Mouse (Mus musculus) CH12.LX (cell line): ENCODE results near the gene Slc28a3. TPM values are rescaled to one million over a fixed set of nuclear protein-coding genes. Genes with fewer than 3 reads are reported as not detected.

Source experiments
- DNase-seq: peaks from one replicate; pipeline ENCODE4 v3.0.0-alpha.2; 2013; ENCODE audit errors: extremely low read depth
- H3K27ac ChIP-seq: 2 replicates; pipeline ENCODE4 v1.5.1; 2012; ENCODE audit warnings: low read depth, mild to moderate bottlenecking, control low read depth, moderate library complexity; ENCODE audit not compliant: insufficient read depth
- H3K27me3 ChIP-seq: replicated peaks from 2 replicates; pipeline ENCODE3; 2012; ENCODE audit warnings: inconsistent platforms
- H3K36me3 ChIP-seq, 2 experiments: replicated peaks in 1 of 2; 2 replicates each; pipeline versions ENCODE3 to v1.6.1; 2012; ENCODE audit warnings: inconsistent platforms in 1 of 2, low read length in 1 of 2, mild to moderate bottlenecking in 1 of 2, mixed read lengths in 1 of 2, moderate library complexity in 1 of 2; ENCODE audit not compliant: control insufficient read depth in 1 of 2, insufficient read depth in 1 of 2
- H3K4me1 ChIP-seq, 2 experiments: 2 replicates each; pipeline ENCODE4 v1.6.1; 2012; ENCODE audit warnings: inconsistent platforms in 1 of 2, moderate library complexity in 1 of 2; ENCODE audit not compliant: insufficient read depth in 2 of 2, control insufficient read depth in 1 of 2
- H3K4me2 ChIP-seq: 2 replicates; pipeline ENCODE4 v1.6.1; 2012; ENCODE audit warnings: low read depth, mild to moderate bottlenecking, control low read depth; ENCODE audit not compliant: poor library complexity, insufficient read depth, severe bottlenecking
- H3K4me3 ChIP-seq, 3 experiments: fragments of 150-350 bp in 1 of 3; sonication (generic) in 1 of 3; replicated peaks in 1 of 3; 2 replicates each; pipeline versions ENCODE3 to v1.5.1; 2011 to 2012; ENCODE audit warnings: low read depth in 2 of 3, low read length in 2 of 3, mild to moderate bottlenecking in 2 of 3, moderate library complexity in 2 of 3, control low read depth in 1 of 3, improper control_type of control experiment in 1 of 3, inconsistent platforms in 1 of 3, mixed read lengths in 1 of 3; ENCODE audit not compliant: poor library complexity in 1 of 3
- H3K79me2 ChIP-seq: replicated peaks from 2 replicates; pipeline ENCODE4 v1.6.1; 2012; ENCODE audit warnings: mild to moderate bottlenecking, moderate library complexity; ENCODE audit not compliant: control insufficient read depth, poor library complexity, insufficient read depth, severe bottlenecking; ENCODE audit errors: extremely low read depth
- H3K9ac ChIP-seq: 2 replicates; pipeline ENCODE4 v1.6.1; 2012; ENCODE audit warnings: low read depth, mild to moderate bottlenecking, control low read depth, moderate library complexity; ENCODE audit not compliant: insufficient read depth
- H3K9me3 ChIP-seq: replicated peaks from 2 replicates; pipeline ENCODE3; 2012; ENCODE audit warnings: low read length, inconsistent platforms, mixed read lengths
- CHD1 ChIP-seq: IDR thresholded peaks from 2 replicates; pipeline ENCODE4 v1.6.1; 2012; ENCODE audit warnings: low read depth, low read length, improper control_type of control experiment, inconsistent platforms
- CHD2 ChIP-seq: IDR thresholded peaks from 2 replicates; pipeline ENCODE4 v1.6.1; 2011; ENCODE audit warnings: low read length, improper control_type of control experiment
- CTCF ChIP-seq, 2 experiments: IDR thresholded peaks in 1 of 2; conservative IDR thresholded peaks in 1 of 2; 2 replicates each; pipeline ENCODE4 v1.5.1; 2011 to 2012; ENCODE audit warnings: low read depth in 2 of 2, low read length in 2 of 2, improper control_type of control experiment in 1 of 2, inconsistent platforms in 1 of 2, mild to moderate bottlenecking in 1 of 2, moderate library complexity in 1 of 2
- E2F4 ChIP-seq: IDR thresholded peaks from 2 replicates; pipeline ENCODE4 v1.6.1; 2011; ENCODE audit warnings: low read depth, low read length, improper control_type of control experiment; ENCODE audit not compliant: insufficient replicate concordance
- ELF1 ChIP-seq: IDR thresholded peaks from 2 replicates; pipeline ENCODE4 v1.6.1; 2014; ENCODE audit warnings: low read depth, mild to moderate bottlenecking, inconsistent platforms, low read length, improper control_type of control experiment
- EP300 ChIP-seq: IDR thresholded peaks from 2 replicates; pipeline ENCODE4 v1.6.1; 2011; ENCODE audit warnings: low read length, improper control_type of control experiment
- ETS1 ChIP-seq: conservative IDR thresholded peaks from 2 replicates; pipeline ENCODE4 v1.6.1; 2012; ENCODE audit warnings: low read depth, mild to moderate bottlenecking, inconsistent platforms, low read length, improper control_type of control experiment, moderate library complexity
- HCFC1 ChIP-seq: IDR thresholded peaks from 2 replicates; pipeline ENCODE4 v1.6.1; 2012; ENCODE audit warnings: low read depth, mild to moderate bottlenecking, inconsistent platforms, low read length, improper control_type of control experiment
- IRF4 ChIP-seq: IDR thresholded peaks from 2 replicates; pipeline ENCODE4 v1.6.1; 2014; ENCODE audit warnings: low read depth, mild to moderate bottlenecking, inconsistent platforms, low read length, improper control_type of control experiment
- JUN ChIP-seq: IDR thresholded peaks from 2 replicates; pipeline ENCODE4 v1.6.1; 2011; ENCODE audit warnings: low read depth, mild to moderate bottlenecking, low read length, improper control_type of control experiment, moderate library complexity; ENCODE audit not compliant: insufficient read depth
- JUND ChIP-seq: conservative IDR thresholded peaks from 2 replicates; pipeline ENCODE4 v1.6.1; 2011; ENCODE audit warnings: low read depth, low read length, improper control_type of control experiment
- KAT2A ChIP-seq: IDR thresholded peaks from 2 replicates; pipeline ENCODE4 v1.6.1; 2012; ENCODE audit warnings: low read length, improper control_type of control experiment, inconsistent platforms; ENCODE audit not compliant: insufficient replicate concordance
- MAX ChIP-seq: IDR thresholded peaks from 2 replicates; pipeline ENCODE4 v1.6.1; 2011; ENCODE audit warnings: low read length, improper control_type of control experiment
- MEF2A ChIP-seq: IDR thresholded peaks from 2 replicates; pipeline ENCODE4 v1.6.1; 2014; ENCODE audit warnings: low read depth, mild to moderate bottlenecking, inconsistent platforms, low read length, improper control_type of control experiment, borderline replicate concordance
- NRF1 ChIP-seq: IDR thresholded peaks from 2 replicates; pipeline ENCODE4 v1.6.1; 2014; ENCODE audit warnings: low read depth, mild to moderate bottlenecking, inconsistent platforms, low read length, improper control_type of control experiment, moderate library complexity
- PAX5 ChIP-seq: IDR thresholded peaks from 2 replicates; pipeline ENCODE4 v1.6.1; 2012; ENCODE audit warnings: low read length, inconsistent platforms, mixed read lengths
- RAD21 ChIP-seq: IDR thresholded peaks from 2 replicates; pipeline ENCODE4 v1.6.1; 2011; ENCODE audit warnings: low read depth, mild to moderate bottlenecking, low read length, improper control_type of control experiment, moderate library complexity
- RCOR1 ChIP-seq: conservative IDR thresholded peaks from 2 replicates; pipeline ENCODE4 v1.6.1; 2012; ENCODE audit warnings: low read depth, mild to moderate bottlenecking, inconsistent platforms, low read length, improper control_type of control experiment
- SIN3A ChIP-seq: IDR thresholded peaks from 2 replicates; pipeline ENCODE4 v1.6.1; 2012; ENCODE audit warnings: low read length, improper control_type of control experiment, inconsistent platforms
- SMC3 ChIP-seq: IDR thresholded peaks from 2 replicates; pipeline ENCODE4 v1.6.1; 2011; ENCODE audit warnings: low read depth, low read length, improper control_type of control experiment
- TBP ChIP-seq: conservative IDR thresholded peaks from 2 replicates; pipeline ENCODE4 v1.6.1; 2011; ENCODE audit warnings: low read depth, low read length, improper control_type of control experiment
- TCF12 ChIP-seq: IDR thresholded peaks from 2 replicates; pipeline ENCODE4 v1.6.1; 2014; ENCODE audit warnings: low read depth, mild to moderate bottlenecking, inconsistent platforms, low read length, improper control_type of control experiment
- UBTF ChIP-seq: IDR thresholded peaks from 2 replicates; pipeline ENCODE4 v1.6.1; 2012; ENCODE audit warnings: low read depth, mild to moderate bottlenecking, inconsistent platforms, low read length, improper control_type of control experiment, moderate library complexity
- USF1 ChIP-seq: IDR thresholded peaks from 2 replicates; pipeline ENCODE4 v1.6.1; 2014; ENCODE audit warnings: low read depth, mild to moderate bottlenecking, inconsistent platforms, low read length, improper control_type of control experiment
- USF2 ChIP-seq: conservative IDR thresholded peaks from 2 replicates; pipeline ENCODE4 v1.6.1; 2011; ENCODE audit warnings: low read depth, low read length, improper control_type of control experiment
- ZC3H11A ChIP-seq: IDR thresholded peaks from 2 replicates; pipeline ENCODE4 v1.6.1; 2012; ENCODE audit warnings: low read depth, mild to moderate bottlenecking, inconsistent platforms, low read length, improper control_type of control experiment
- ZKSCAN1 ChIP-seq: IDR thresholded peaks from 2 replicates; pipeline ENCODE4 v1.6.1; 2012; ENCODE audit warnings: low read depth, inconsistent platforms, low read length, improper control_type of control experiment, borderline replicate concordance
- ZMIZ1 ChIP-seq: IDR thresholded peaks from 2 replicates; pipeline ENCODE4 v1.6.1; 2012; ENCODE audit warnings: low read depth, mild to moderate bottlenecking, inconsistent platforms, low read length, improper control_type of control experiment
- ZNF384 ChIP-seq: IDR thresholded peaks from 2 replicates; pipeline ENCODE4 v1.6.1; 2012; ENCODE audit warnings: low read depth, low read length, improper control_type of control experiment, inconsistent platforms
- dilution Hi-C: fragments of 300-500 bp; cut with MboI; formaldehyde crosslinking; loops from 2 replicates; pipeline ENCODE4 v1.14.3; 2020; ENCODE audit warnings: low sequenced_read_pairs; ENCODE audit not compliant: extremely low pct_unique_long_range_greater_than_20kb, extremely low pct_ligation_motif_present
- in situ Hi-C: fragments of 300-500 bp; cut with MboI; formaldehyde crosslinking; loops from 3 replicates; pipeline ENCODE4 v1.14.3; 2019; ENCODE audit warnings: low sequenced_read_pairs, low pct_ligation_motif_present, low pct_unique_long_range_greater_than_20kb, mixed read lengths
- polyA plus RNA-seq: library from polyadenylated mRNA; unstranded; fragments of >175 nt; gene quantifications from 2 replicates; pipeline ENCODE4 v1.2.1, GENCODE M21; 2012; ENCODE audit warnings: low read depth; ENCODE audit not compliant: insufficient read length
- total RNA-seq, 2 experiments: library from RNA; depleted of rRNA; stranded (reverse); fragments of 300-350 nt in 1 of 2; fragments of >200 nt in 1 of 2; gene quantifications; 2 replicates each; pipeline ENCODE4 v1.2.3; 2012 to 2014

The Slc28a3 gene
- total and polyA plus RNA-seq, 3 experiments, result not detected

DNA sequence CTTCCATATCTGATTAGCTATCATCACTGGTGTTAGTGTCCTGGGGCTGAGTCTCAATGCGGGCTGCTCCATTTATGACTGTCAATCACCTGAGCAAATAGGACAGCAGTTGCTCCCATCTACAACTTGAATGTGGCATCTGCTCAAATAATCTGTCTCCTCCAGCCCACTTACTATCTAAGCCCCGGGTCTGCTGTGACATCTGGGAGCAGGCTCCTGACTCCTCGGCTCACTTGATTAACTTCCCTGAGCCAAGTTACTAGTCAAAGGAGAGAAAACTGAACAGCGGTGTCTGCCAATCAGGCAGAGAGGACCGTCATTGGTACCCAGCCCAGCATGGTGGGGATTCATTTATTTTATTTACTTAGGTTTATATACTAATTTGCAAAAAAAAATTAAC is 95.0 kb downstream of the Slc28a3 start:
- Histone ChIP-seq H3K9ac (no peak overlapping the region), H3K4me3 (no peak overlapping the region), H3K27me3 (no peaks in the 10 kb centered on the region), H3K36me3 (no peaks in the 10 kb centered on the region), H3K79me2 (no peaks in the 10 kb centered on the region), H3K4me2 (no peak overlapping the region), H3K4me1 (peaks cover 3 to 10% of the 10 kb centered on the region in 2 experiments; a peak in 3 of 4 replicates), H3K27ac (no peak overlapping the region), H3K9me3 (no peaks in the 10 kb centered on the region)
- in situ Hi-C loops (no loop called here), dilution Hi-C loops (no loop called here)
- TF ChIP-seq UBTF (no peak), USF2 (no peak), RCOR1 (no peak), CHD2 (no peak), MAX (no peak), ZNF384 (no peak), ZKSCAN1 (no peak), TCF12 (no peak), ELF1 (no peak), EP300 (no peak), JUND (no peak), RAD21 (no peak), MEF2A (no peak), CHD1 (no peak)
- DNase-seq, result no peak

DNA sequence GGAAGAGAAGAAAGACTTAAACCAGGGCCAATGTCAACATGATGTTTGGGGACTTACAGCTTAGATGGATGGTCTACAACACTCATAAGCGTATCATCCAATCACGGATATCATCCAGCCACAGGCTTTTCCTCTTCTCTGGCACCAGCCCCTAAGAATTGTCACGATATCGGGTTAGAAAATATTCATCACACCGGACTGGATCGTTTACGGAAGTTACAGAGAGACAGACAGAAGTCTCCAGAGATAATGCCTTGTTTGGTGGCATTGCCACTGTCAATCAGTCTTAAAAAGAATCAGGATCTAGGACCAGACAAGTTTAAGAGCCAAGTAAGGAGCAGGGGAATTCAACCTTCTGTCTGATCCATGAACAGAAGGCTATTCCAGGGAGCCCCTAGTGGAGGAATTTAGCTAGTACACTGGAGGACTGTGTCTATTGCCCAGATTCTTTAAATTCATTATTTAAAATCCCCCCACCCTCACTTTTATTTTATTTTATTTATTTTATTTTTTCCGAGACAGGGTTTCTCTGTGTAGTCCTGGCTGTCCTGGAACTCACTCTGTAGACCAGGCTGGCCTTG is 96.4 kb downstream of the Slc28a3 start:
- dilution Hi-C loops, result no loop called here
- no peaks in the 10 kb centered on the region for H3K36me3 ChIP-seq
- H3K79me2 ChIP-seq, result no peaks in the 10 kb centered on the region
- no peaks in the 10 kb centered on the region for H3K27me3 ChIP-seq
- no peak for TF ChIP-seq TBP
- TF ChIP-seq NRF1, result no peak
- peak; percentile 22; the same call in 1 of the 2 replicates for TF ChIP-seq SMC3
- TF ChIP-seq CHD2, result no peak
- no peak for TF ChIP-seq SIN3A
- TF ChIP-seq JUN, result no peak
- no peak for TF ChIP-seq ELF1
- TF ChIP-seq RCOR1, result no peak
- TF ChIP-seq IRF4, result no peak
- TF ChIP-seq CTCF (conservative IDR thresholded peaks at IDR 0.05 in 1 of 2, IDR thresholded peaks at IDR 0.05 in 1 of 2; ENCODE audit: low read depth in 2 of 2, low read length in 2 of 2), result peak; percentile 45 to 52; a peak in 3 of 4 replicates
- no peak for TF ChIP-seq MEF2A
- no peak for TF ChIP-seq ZC3H11A
- TF ChIP-seq TCF12, result no peak
- no peak for TF ChIP-seq E2F4
- no peak for TF ChIP-seq HCFC1
- TF ChIP-seq ZNF384, result no peak
- no peak for TF ChIP-seq ZMIZ1
- TF ChIP-seq CHD1, result no peak
- TF ChIP-seq PAX5, result no peak
- no peak for TF ChIP-seq KAT2A
- TF ChIP-seq RAD21, result peak; percentile 42
- TF ChIP-seq ZKSCAN1, result no peak
- TF ChIP-seq USF1, result no peak
- TF ChIP-seq ETS1, result no peak
- in situ Hi-C loops, result no loop called here
- H3K9ac ChIP-seq, result no peak overlapping the region
- no peaks in the 10 kb centered on the region for H3K9me3 ChIP-seq
- H3K4me3 ChIP-seq, result no peak overlapping the region
- peaks cover 2 to 4% of the 10 kb centered on the region in 2 experiments; a peak in 2 of 4 replicates for H3K4me1 ChIP-seq
- no peak for DNase-seq
- H3K27ac ChIP-seq, result no peak overlapping the region
- no peak overlapping the region for H3K4me2 ChIP-seq
